Mouse (Mus musculus) stomach, embryonic 15.5 days (tissue): ENCODE results near the gene Kcnd3. TPM values are rescaled to one million over a fixed set of nuclear protein-coding genes. Genes with fewer than 3 reads are reported as not detected.

Source experiments
- ATAC-seq: fragments of 200-750 bp; cut with Nextera tagmentation; 2 replicates; pipeline ENCODE4 v1.8.0; 2017; ENCODE audit warnings: low read depth, moderate number of reproducible peaks, moderate TSS enrichment; ENCODE audit not compliant: insufficient read depth, low FRiP score
- H3K27ac ChIP-seq: fragments of 300-500 bp; sonication (generic); 2 replicates; pipeline ENCODE4 v1.5.1; 2015; ENCODE audit warnings: mild to moderate bottlenecking, inconsistent platforms
- H3K27me3 ChIP-seq: fragments of 300-500 bp; sonication (generic); replicated peaks from 2 replicates; pipeline ENCODE4 v1.6.1; 2015; ENCODE audit warnings: inconsistent platforms
- H3K36me3 ChIP-seq: fragments of 300-500 bp; sonication (generic); 2 replicates; pipeline ENCODE4 v1.6.1; 2015; ENCODE audit warnings: inconsistent platforms
- H3K4me1 ChIP-seq: fragments of 300-500 bp; sonication (generic); 2 replicates; pipeline ENCODE4 v1.6.1; 2015; ENCODE audit warnings: inconsistent platforms
- H3K4me2 ChIP-seq: fragments of 300-500 bp; sonication (generic); 2 replicates; pipeline ENCODE4 v1.6.1; 2015; ENCODE audit warnings: mild to moderate bottlenecking, inconsistent platforms
- H3K4me3 ChIP-seq: fragments of 300-500 bp; sonication (generic); replicated peaks from 2 replicates; pipeline ENCODE4 v1.5.1; 2015; ENCODE audit warnings: inconsistent platforms
- H3K9ac ChIP-seq: fragments of 300-500 bp; sonication (generic); 2 replicates; pipeline ENCODE4 v1.6.1; 2015; ENCODE audit warnings: inconsistent platforms
- H3K9me3 ChIP-seq: fragments of 300-500 bp; sonication (generic); 2 replicates; pipeline ENCODE4 v1.6.1; 2016; ENCODE audit warnings: inconsistent platforms
- WGBS: fragments of 180-500 bp; shearing (Covaris S2); methylation state at CpG from one replicate; pipeline ENCODE4 v1.1.7; 2015; 5-methylcytosine and 5-hydroxymethylcytosine counted together
- polyA plus RNA-seq: library from polyadenylated mRNA; unstranded; fragments of >200 nt; fragmentation: Nextera tagmentation; extraction: Ambion mirVana; gene quantifications from 2 replicates; pipeline ENCODE4 v1.2.1, GENCODE M21; 2015

The Kcnd3 gene
- polyA plus RNA-seq, 1 experiment from 2014 or later, result 6.2 TPM

DNA sequence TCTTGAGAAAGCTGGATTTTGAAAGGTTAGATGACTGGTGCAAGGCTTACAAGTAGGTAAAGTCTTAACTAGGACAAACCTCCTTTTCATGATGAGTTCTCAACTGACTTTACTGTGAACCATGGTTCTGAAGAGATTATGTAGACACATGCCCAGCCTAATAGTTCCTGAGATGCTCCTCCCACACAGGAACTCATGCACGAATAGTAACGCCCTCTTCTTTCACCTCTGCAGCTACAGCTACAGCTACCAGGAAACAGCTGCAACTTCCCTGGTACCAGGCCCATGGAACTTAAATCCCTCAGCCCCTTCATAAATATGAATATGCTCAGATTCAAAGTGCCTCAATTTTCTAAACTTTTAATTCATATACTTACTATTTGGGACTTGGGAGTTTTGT is 223.8 kb downstream of the Kcnd3 start:
- H3K4me3 ChIP-seq, result no peak overlapping the region
- no peaks in the 10 kb centered on the region for H3K9me3 ChIP-seq
- H3K27me3 ChIP-seq, result no peaks in the 10 kb centered on the region
- H3K36me3 ChIP-seq, result peaks cover 21% of the 10 kb centered on the region
- H3K4me2 ChIP-seq, result no peak overlapping the region
- no peak for ATAC-seq
- no peak overlapping the region for H3K27ac ChIP-seq
- no peaks in the 10 kb centered on the region for H3K4me1 ChIP-seq
- no peak overlapping the region for H3K9ac ChIP-seq
- 46% methylated on average over 2 of the region's 2 CpGs for WGBS

DNA sequence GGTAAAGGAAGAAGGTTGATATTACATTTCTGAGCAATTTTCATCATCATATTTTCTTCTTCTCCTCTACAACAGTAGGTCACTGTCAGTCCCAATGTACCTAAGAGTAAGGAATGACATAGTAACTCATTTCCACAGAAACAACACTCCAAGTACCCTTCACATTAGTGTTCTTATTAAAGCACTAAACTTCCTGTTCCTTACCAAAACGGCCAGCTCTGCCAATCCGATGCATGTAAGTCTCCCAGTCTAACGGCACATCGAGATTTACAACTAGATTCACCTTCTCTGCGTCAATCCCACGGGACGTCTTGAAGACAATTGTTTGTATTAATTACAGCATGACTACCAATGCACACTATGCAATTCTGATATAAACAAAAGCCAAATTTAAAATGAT is 228.2 kb downstream of the Kcnd3 start:
- no peak overlapping the region for H3K4me3 ChIP-seq
- no peaks in the 10 kb centered on the region for H3K9me3 ChIP-seq
- H3K27me3 ChIP-seq, result no peaks in the 10 kb centered on the region
- no peak overlapping the region for H3K27ac ChIP-seq
- no peaks in the 10 kb centered on the region for H3K4me1 ChIP-seq
- WGBS, result 89% methylated on average over 7 of the region's 7 CpGs
- H3K4me2 ChIP-seq, result no peak overlapping the region
- no peak overlapping the region for H3K9ac ChIP-seq
- ATAC-seq, result no peak
- H3K36me3 ChIP-seq, result peaks cover 40% of the 10 kb centered on the region

GRCm38 (mm10) chr3:105686394-105687323 is 234.5 kb downstream of the Kcnd3 start:
- Histone ChIP-seq H3K27ac (peak overlapping the region; percentile 78), H3K27me3 (no peaks in the 10 kb centered on the region), H3K36me3 (peaks cover 19% of the 10 kb centered on the region; the same call in 1 of the 2 replicates), H3K9me3 (no peaks in the 10 kb centered on the region), H3K9ac (peak overlapping the region; percentile 86), H3K4me1 (peaks cover 3% of the 10 kb centered on the region; the same call in 1 of the 2 replicates), H3K4me3 (peak overlapping the region; percentile 88), H3K4me2 (peak overlapping the region; percentile 65)
- peak; percentile 44; the same call in 1 of the 2 replicates for ATAC-seq
- 7% methylated on average over 56 of the region's 60 CpGs for WGBS

DNA sequence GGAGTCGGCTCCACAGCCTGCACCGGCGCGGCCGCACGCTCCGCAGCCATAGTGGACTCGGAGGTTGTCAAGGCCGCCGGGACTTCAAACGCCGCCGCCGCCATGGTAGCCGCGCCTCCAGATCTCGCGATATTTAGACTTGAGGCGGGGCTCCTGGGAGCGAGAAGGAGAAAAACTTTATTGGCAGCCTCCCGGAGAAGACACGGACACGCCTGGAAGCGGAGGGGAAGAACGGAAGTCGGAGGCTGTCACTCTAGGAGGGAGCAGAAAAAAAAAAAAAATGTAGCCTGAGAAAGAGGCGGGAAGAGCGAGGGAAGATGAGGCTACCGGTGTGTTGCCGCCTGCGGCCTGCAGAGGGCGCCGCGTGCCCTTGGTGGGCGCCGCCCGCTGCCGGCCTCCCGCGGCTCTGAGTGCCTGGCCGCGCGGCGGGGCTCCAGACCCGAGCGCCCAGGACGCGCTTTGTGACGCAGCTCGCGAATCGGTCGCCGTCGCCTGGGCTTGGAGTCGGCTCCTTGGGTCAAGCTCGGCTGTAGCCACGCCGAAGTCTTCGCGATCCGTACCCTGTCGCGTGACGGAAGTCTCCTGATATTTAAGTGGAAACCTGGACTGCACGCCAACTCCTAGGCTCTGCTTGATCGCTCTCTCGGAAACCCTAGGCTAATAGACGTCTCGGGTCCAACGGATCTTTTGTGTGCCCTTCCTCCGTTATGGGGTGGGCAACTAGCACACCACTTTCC is 235.4 kb downstream of the Kcnd3 start, which contains the start of gene Ddx20:
TSS of gene Ddx20 (minus strand) at position 251 of the 737 bp plus-strand sequence.
- peak; percentile 94 for ATAC-seq
- H3K4me2 ChIP-seq, result peak within 1 kb of the TSS; percentile 65
- H3K4me3 ChIP-seq, result peak within 1 kb of the TSS; percentile 88
- H3K27ac ChIP-seq, result peak within 1 kb of the TSS; percentile 78
- H3K9me3 ChIP-seq, result no peaks in the 10 kb centered on the region
- peak within 1 kb of the TSS; percentile 86 for H3K9ac ChIP-seq
- peaks cover 3% of the 10 kb centered on the region; the same call in 1 of the 2 replicates for H3K4me1 ChIP-seq
- H3K27me3 ChIP-seq, result no peaks in the 10 kb centered on the region
- H3K36me3 ChIP-seq, result peaks cover 19% of the 10 kb centered on the region; the same call in 1 of the 2 replicates
- under 1% methylated on average over 69 of the region's 72 CpGs for WGBS

- H3K4me1 ChIP-seq, result peaks cover 3% of the 10 kb centered on the region; the same call in 1 of the 2 replicates
- no peak for ATAC-seq
- WGBS, result 75% methylated on average over 2 of the region's 2 CpGs
- H3K4me2 ChIP-seq, result no peak overlapping the region
- H3K9me3 ChIP-seq, result no peaks in the 10 kb centered on the region
- H3K27ac ChIP-seq, result no peak overlapping the region
- no peaks in the 10 kb centered on the region for H3K27me3 ChIP-seq
- peaks cover 9% of the 10 kb centered on the region; the same call in 1 of the 2 replicates for H3K36me3 ChIP-seq
- H3K4me3 ChIP-seq, result no peak overlapping the region
- no peak overlapping the region for H3K9ac ChIP-seq
Observed at GRCm38 (mm10) chr3:105688536-105688935, 236.4 kb downstream of the Kcnd3 start.

GRCm38 (mm10) chr3:105693327-105694080 is 241.4 kb downstream of the Kcnd3 start:
- 68% methylated on average over 14 of the region's 14 CpGs for WGBS

DNA sequence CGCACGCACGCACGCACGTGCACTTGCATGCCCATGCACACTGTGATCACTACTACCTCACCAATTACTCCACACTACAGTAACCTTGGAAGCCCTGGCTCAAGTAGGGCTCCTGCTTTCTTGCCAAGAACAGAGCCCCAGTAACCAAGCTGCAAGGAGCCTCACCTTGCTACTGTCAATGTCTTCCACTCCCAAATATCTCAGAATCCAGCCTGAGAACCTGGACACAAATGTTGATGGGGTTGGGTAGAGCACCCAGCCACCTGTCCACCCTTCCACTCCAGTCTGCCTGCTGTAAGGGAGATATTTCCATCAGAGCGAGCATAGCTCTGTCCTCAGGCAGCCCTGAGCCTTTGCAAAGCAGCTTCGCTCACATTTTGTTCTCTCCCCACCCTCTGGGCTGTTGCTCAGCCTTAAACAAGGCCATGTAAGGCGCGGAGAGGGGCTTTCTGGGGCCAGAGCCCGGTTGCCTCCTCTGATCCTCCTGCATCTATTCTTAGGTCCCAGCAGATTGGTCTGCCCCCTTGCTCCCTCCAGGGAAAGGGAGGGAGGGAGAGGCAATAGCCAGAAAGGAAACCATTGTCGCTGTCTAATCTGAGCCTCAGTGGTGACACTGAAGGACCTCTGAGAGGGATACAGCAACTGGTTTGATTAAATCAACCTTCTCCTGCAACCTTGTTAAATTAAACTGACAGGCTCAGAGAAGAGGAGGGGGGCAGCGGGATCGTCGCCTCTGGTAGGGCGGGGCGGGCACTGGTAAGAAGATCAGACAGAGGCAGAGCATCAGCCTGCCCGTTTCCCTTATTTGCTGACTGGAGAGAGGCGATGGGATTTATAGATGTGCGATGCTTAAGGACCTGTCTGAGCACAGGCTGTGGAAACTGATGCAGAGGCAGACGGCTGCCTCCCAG is 243.6 kb downstream of the Kcnd3 start:
- no peaks in the 10 kb centered on the region for H3K9me3 ChIP-seq
- 0 out of 2 replicates have a peak, but pooled peaks cover 6% of the 10 kb centered on the region for H3K4me1 ChIP-seq
- H3K27me3 ChIP-seq, result no peaks in the 10 kb centered on the region
- peak overlapping the region; percentile 68 for H3K27ac ChIP-seq
- H3K9ac ChIP-seq, result no peak overlapping the region
- no peak for ATAC-seq
- no peak overlapping the region for H3K4me3 ChIP-seq
- 29% methylated on average over 20 of the region's 20 CpGs for WGBS
- no peaks in the 10 kb centered on the region for H3K36me3 ChIP-seq
- H3K4me2 ChIP-seq, result peak overlapping the region; percentile 14

More at GRCm38 (mm10) chr3:105693327-105694080, 241.4 kb downstream of the Kcnd3 start:
- 0 out of 2 replicates have a peak, but pooled peaks cover 6% of the 10 kb centered on the region for H3K4me1 ChIP-seq
- no peak overlapping the region for H3K9ac ChIP-seq
- no peak overlapping the region for H3K4me3 ChIP-seq
- H3K9me3 ChIP-seq, result no peaks in the 10 kb centered on the region
- H3K36me3 ChIP-seq, result no peaks in the 10 kb centered on the region
- no peaks in the 10 kb centered on the region for H3K27me3 ChIP-seq
- ATAC-seq, result no peak
- no peak overlapping the region for H3K4me2 ChIP-seq
- H3K27ac ChIP-seq, result no peak overlapping the region

- no peak for ATAC-seq
- H3K4me3 ChIP-seq, result no peak overlapping the region
- H3K4me2 ChIP-seq, result no peak overlapping the region
- 68% methylated on average over 17 of the region's 17 CpGs for WGBS
- no peaks in the 10 kb centered on the region for H3K9me3 ChIP-seq
- no peaks in the 10 kb centered on the region for H3K27me3 ChIP-seq
- peak overlapping the region; percentile 68; the same call in 1 of the 2 replicates for H3K27ac ChIP-seq
- no peak overlapping the region for H3K9ac ChIP-seq
- no peaks in the 10 kb centered on the region for H3K36me3 ChIP-seq
- 0 out of 2 replicates have a peak, but pooled peaks cover 6% of the 10 kb centered on the region for H3K4me1 ChIP-seq
Observed at GRCm38 (mm10) chr3:105696387-105697147, 244.4 kb downstream of the Kcnd3 start.

DNA sequence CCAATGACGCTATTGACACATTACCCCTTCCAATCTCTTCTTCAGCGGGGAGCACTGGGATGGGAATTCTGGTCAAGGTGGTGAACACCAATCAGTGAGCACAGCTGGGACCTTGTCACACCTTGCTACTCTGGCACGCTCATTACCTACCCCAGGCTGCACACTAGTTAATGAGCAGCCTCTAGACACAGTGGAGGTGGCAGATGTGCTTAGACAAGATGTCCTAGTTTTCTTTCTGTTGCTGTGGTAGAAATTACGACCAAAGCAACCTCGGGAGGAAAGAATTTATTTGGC is 245.0 kb downstream of the Kcnd3 start:
- 76% methylated on average over 5 of the region's 5 CpGs for WGBS
- ATAC-seq, result no peak
- Histone ChIP-seq H3K4me3 (no peak overlapping the region), H3K36me3 (no peaks in the 10 kb centered on the region), H3K4me1 (0 out of 2 replicates have a peak, but pooled peaks cover 6% of the 10 kb centered on the region), H3K9me3 (no peaks in the 10 kb centered on the region), H3K27ac (no peak overlapping the region), H3K9ac (no peak overlapping the region), H3K27me3 (no peaks in the 10 kb centered on the region), H3K4me2 (no peak overlapping the region)

DNA sequence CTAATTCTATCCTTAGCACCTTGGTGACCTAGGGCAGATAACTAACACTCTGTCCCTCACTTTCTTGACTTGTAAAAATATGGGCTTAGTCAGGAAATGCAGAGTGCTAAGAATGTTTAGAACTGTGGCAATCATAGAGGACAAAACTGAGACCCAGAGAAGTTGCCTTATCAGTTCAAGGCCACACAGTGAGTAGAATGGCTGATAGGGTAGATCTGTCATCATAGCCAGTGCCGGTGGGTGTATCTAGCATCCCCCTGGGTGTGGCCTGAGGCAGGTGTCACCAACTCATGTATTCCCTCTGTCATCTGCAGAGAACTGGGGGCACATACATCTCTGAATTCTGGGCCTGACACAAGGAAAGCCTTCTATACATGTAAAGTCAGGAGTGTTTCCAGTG is 246.2 kb downstream of the Kcnd3 start:
- Histone ChIP-seq H3K9ac (no peak overlapping the region), H3K4me1 (0 out of 2 replicates have a peak, but pooled peaks cover 6% of the 10 kb centered on the region), H3K36me3 (no peaks in the 10 kb centered on the region), H3K27ac (no peak overlapping the region), H3K4me3 (no peak overlapping the region), H3K27me3 (no peaks in the 10 kb centered on the region; the same call in 1 of the 2 replicates), H3K4me2 (no peak overlapping the region), H3K9me3 (no peaks in the 10 kb centered on the region)
- ATAC-seq, result no peak
- 41% methylated on average over 1 of the region's 1 CpGs for whole genome bisulfite sequencing
